Mouse (Mus musculus) left cerebral cortex, adult 2 months (tissue): ENCODE results near the gene Kiss1r. TPM values are rescaled to one million over a fixed set of nuclear protein-coding genes. Genes with fewer than 3 reads are reported as not detected.

Experiments used
- DNase-seq, 2 experiments: peaks; one replicate each; pipeline ENCODE4 v3.0.0; 2021 to 2022; ENCODE audit warnings: low spot score in 2 of 2, mixed read lengths in 1 of 2; ENCODE audit errors: extremely low spot score in 1 of 2
- H3K27ac ChIP-seq: fragments of 200-600 bp; 2 replicates; pipeline ENCODE4 v1.8.1; 2022
- H3K4me3 ChIP-seq: fragments of 200-600 bp; 2 replicates; pipeline ENCODE4 v1.8.1; 2022
- CTCF ChIP-seq: fragments of 200-600 bp; IDR thresholded peaks from 2 replicates; pipeline ENCODE4 v1.8.1; 2022; ENCODE audit warnings: antibody characterized with exemption, mild to moderate bottlenecking, moderate library complexity
- intact Hi-C: fragments of 180-260 bp; cut with DNase I; formaldehyde crosslinking; loops from one replicate; pipeline ENCODE4 v1.15.1; 2025
- long read RNA-seq, 2 experiments: library from polyadenylated mRNA; stranded (forward); transcript quantifications; one replicate each; pipeline ENCODE4 v2.0.0; 2021; ENCODE audit warnings: borderline mapping rate in 2 of 2
- total RNA-seq, 2 experiments: library from RNA; stranded (reverse); gene quantifications; 2 replicates each; pipeline ENCODE4 v1.2.3; 2021

Kiss1r gene
- total RNA-seq = 1 to 10 TPM; 6.6 to 9.1 TPM
- long read RNA-seq, experiment 1, partial matches to known transcripts = 0 of 11 reads
- long read RNA-seq, experiment 1, other reads (novel, unspliced or antisense) = 6 of 11 reads
- long read RNA-seq, experiment 2, partial matches to known transcripts = 0 of 11 reads
- long read RNA-seq, experiment 2, other reads (novel, unspliced or antisense) = 4 of 11 reads

- no peak for TF ChIP-seq CTCF
- intact Hi-C loops = no loop called here
Observed at GRCm38 (mm10) chr10:79916808-79917531, at the start of gene Kiss1r. Gene Kiss1r, plus strand, starts transcription at chr10:79916971.

GRCm38 (mm10) chr10:79871845-79872244 lies 44.9 kb upstream of the Kiss1r start:
- no peak for DNase-seq
- Histone ChIP-seq H3K27ac (no peak overlapping the region), H3K4me3 (no peak overlapping the region)
- intact Hi-C loops = no loop called here
- no peak for TF ChIP-seq CTCF

More at GRCm38 (mm10) chr10:79916808-79917531, at the start of gene Kiss1r:
- peak; percentile 85 to 89 for DNase-seq
- peak within 1 kb of the TSS; percentile 96 for H3K27ac ChIP-seq
- H3K4me3 ChIP-seq = peak within 1 kb of the TSS; percentile 61

GRCm38 (mm10) chr10:79872862-79873261 lies 43.9 kb upstream of the Kiss1r start:
- intact Hi-C loops = no loop called here
- TF ChIP-seq CTCF = no peak
- no peak for DNase-seq
- no peak overlapping the region for H3K27ac ChIP-seq
- peak overlapping the region; percentile 65 for H3K4me3 ChIP-seq

- no peak for TF ChIP-seq CTCF
- Histone ChIP-seq H3K27ac (no peak overlapping the region), H3K4me3 (peak overlapping the region; percentile 65)
- DNase-seq = no peak
- intact Hi-C loops = no loop called here
Observed at GRCm38 (mm10) chr10:79873313-79873712, 43.5 kb upstream of the Kiss1r start.

GRCm38 (mm10) chr10:79873715-79874289 lies 43.0 kb upstream of the Kiss1r start:
- DNase-seq = no peak
- Histone ChIP-seq H3K27ac (peak overlapping the region; percentile 82), H3K4me3 (peak overlapping the region; percentile 65)
- intact Hi-C loops = no loop called here
- no peak for TF ChIP-seq CTCF

GRCm38 (mm10) chr10:79874290-79874862 lies 42.4 kb upstream of the Kiss1r start, which contains the start of the genes Prtn3 and Plppr3:
Gene Prtn3, plus strand, starts transcription at chr10:79874476.
Gene Plppr3, minus strand, starts transcription at chr10:79874634.
- intact Hi-C loops = no loop called here
- H3K27ac ChIP-seq = peak within 1 kb of the TSS; percentile 82
- TF ChIP-seq CTCF = no peak
- peak; percentile 54 to 59 for DNase-seq
- peak within 1 kb of the TSS; percentile 65 for H3K4me3 ChIP-seq

GRCm38 (mm10) chr10:79877174-79877573 lies 39.6 kb upstream of the Kiss1r start:
- no peak for TF ChIP-seq CTCF
- no peak overlapping the region for H3K4me3 ChIP-seq
- no peak for DNase-seq
- H3K27ac ChIP-seq = no peak overlapping the region
- intact Hi-C loops = no loop called here

GRCm38 (mm10) chr10:79877757-79878156 lies 39.0 kb upstream of the Kiss1r start:
- Histone ChIP-seq H3K4me3 (no peak overlapping the region), H3K27ac (no peak overlapping the region)
- TF ChIP-seq CTCF = no peak
- intact Hi-C loops = no loop called here
- DNase-seq = no peak

GRCm38 (mm10) chr10:79879527-79879926 lies 37.2 kb upstream of the Kiss1r start:
- no peak overlapping the region for H3K27ac ChIP-seq

GRCm38 (mm10) chr10:79880721-79881120 lies 36.0 kb upstream of the Kiss1r start:
- H3K4me3 ChIP-seq = no peak overlapping the region
- no peak for DNase-seq
- no peak for TF ChIP-seq CTCF
- intact Hi-C loops = loop anchor here (5.0 kb wide), 1 partner anchor 48 kb away; no protein-coding TSS in a partner anchor
- H3K27ac ChIP-seq = no peak overlapping the region

More at GRCm38 (mm10) chr10:79879527-79879926, 37.2 kb upstream of the Kiss1r start:
- no peak for DNase-seq
- no peak for TF ChIP-seq CTCF
- no peak overlapping the region for H3K4me3 ChIP-seq
- intact Hi-C loops = no loop called here

- no peak for DNase-seq
- intact Hi-C loops = loop anchor here (5.0 kb wide), 1 partner anchor 50 kb away; no protein-coding TSS in a partner anchor
- H3K27ac ChIP-seq = no peak overlapping the region
- H3K4me3 ChIP-seq = no peak overlapping the region
- TF ChIP-seq CTCF = no peak
Observed at GRCm38 (mm10) chr10:79881981-79882380, 34.8 kb upstream of the Kiss1r start.
